In genomic region chr8:121200979-121201378, GRCm38 (mm10) we compare ENCODE assay signal across 10 mouse cellular contexts.
DNase-seq lines count a peak whose midpoint lies in the region; ATAC-seq lines count a peak whose summit lies in the region.
"Had no signal": no experiment of that assay in that cellular context is flagged by ENCODE, and none has a peak within 500 bp of the region (broad histone marks: within the 10 kb centered on the region; RNA-seq: fewer than 3 reads in every experiment).

No protein-coding gene starts in this region.

- no peak overlapping the region for H3K4me2 ChIP-seq in heart, embryonic 11.5 days
- H3K4me2 ChIP-seq in kidney, embryonic 15.5 days: no peak overlapping the region
- H3K4me2 ChIP-seq: embryonic facial prominence, embryonic 15.5 days had no signal

- peak overlapping the region; percentile 51 for H3K27ac ChIP-seq in heart, embryonic 11.5 days (ENCODE audit: low read depth, low read length)
- peak overlapping the region; percentile 70 for H3K27ac ChIP-seq in kidney, embryonic 15.5 days
- H3K27ac ChIP-seq: embryonic facial prominence, embryonic 15.5 days had no signal

- H3K9me3 ChIP-seq in heart, embryonic 11.5 days (replicated peaks; ENCODE audit: control insufficient read depth, low read length): no peaks in the 10 kb centered on the region
- no peaks in the 10 kb centered on the region for H3K9me3 ChIP-seq in kidney, embryonic 15.5 days (replicated peaks)
- H3K9me3 ChIP-seq: embryonic facial prominence, embryonic 15.5 days had no signal

- H3K4me3 ChIP-seq in heart, embryonic 11.5 days (ENCODE audit: low read depth, low read length): no peak overlapping the region
- no peak overlapping the region for H3K4me3 ChIP-seq in kidney, embryonic 15.5 days (replicated peaks)
- H3K4me3 ChIP-seq: embryonic facial prominence, embryonic 15.5 days had no signal

- no peaks in the 10 kb centered on the region for H3K36me3 ChIP-seq in heart, embryonic 11.5 days (ENCODE audit: control insufficient read depth, insufficient read depth, low read length)
- no peaks in the 10 kb centered on the region for H3K36me3 ChIP-seq in kidney, embryonic 15.5 days
- H3K36me3 ChIP-seq: embryonic facial prominence, embryonic 15.5 days had no signal

- peak; percentile 95 for DNase-seq in heart, adult 11 months
- DNase-seq in heart, postnatal 25 days (ENCODE audit: low spot score): no peak
- DNase-seq in lung, postnatal 10 days: peak; percentile 63
- no peak for DNase-seq in cerebellum, adult 9-11 months
- no peak for DNase-seq in frontal cortex, adult 2 months (ENCODE audit: extremely low spot score in 1 of 2, low spot score in 1 of 2)
- no peak for DNase-seq in layer of hippocampus, adult 9-11 months

- 3% methylated on average over 3 of the region's 3 CpGs for WGBS in heart, embryonic 11.5 days (ENCODE audit: insufficient replicate concordance)
- 19% methylated on average over 3 of the region's 3 CpGs for WGBS in kidney, embryonic 15.5 days

- peaks cover 12% of the 10 kb centered on the region for H3K4me1 ChIP-seq in heart, embryonic 11.5 days (ENCODE audit: control insufficient read depth, insufficient read depth, low read length)
- H3K4me1 ChIP-seq in kidney, embryonic 15.5 days: peaks cover 66% of the 10 kb centered on the region

- peak; percentile 82 for ATAC-seq in heart, embryonic 11.5 days (replicated peaks; ENCODE audit: insufficient number of reproducible peaks, low FRiP score, low TSS enrichment)
- ATAC-seq in kidney, embryonic 15.5 days (replicated peaks; ENCODE audit: low FRiP score): peak; percentile 19; the same call in 1 of the 2 replicates
- ATAC-seq: inflammation-experienced regulatory T-cells, adult 6 months had no signal

- no peak overlapping the region for H3K9ac ChIP-seq in heart, embryonic 11.5 days (ENCODE audit: low read depth, low read length)
- H3K9ac ChIP-seq in kidney, embryonic 15.5 days: no peak overlapping the region
- H3K9ac ChIP-seq: embryonic facial prominence, embryonic 15.5 days had no signal

- intact Hi-C loops in heart, postnatal 25 days (cut with DNase I): no loop called here

- no peaks in the 10 kb centered on the region for H3K27me3 ChIP-seq in heart, embryonic 11.5 days (ENCODE audit: control insufficient read depth, insufficient read depth, low read length)
- H3K27me3 ChIP-seq in kidney, embryonic 15.5 days: no peaks in the 10 kb centered on the region

Comparison
In these comparisons a context has a peak if more than half of its experiments do, and no peak if none do; other contexts are left out.
1. DNase-seq: peak in heart, adult 11 months (single experiment) and lung, postnatal 10 days (single experiment); none in heart, postnatal 25 days (single experiment), cerebellum, adult 9-11 months (single experiment), frontal cortex, adult 2 months (0 of 2) and layer of hippocampus, adult 9-11 months (single experiment).